Mouse (Mus musculus) liver, embryonic 14.5 days (tissue): Measurements from ENCODE around the gene Dgat2.

ENCODE experiments used
- CTCF ChIP-seq: IDR thresholded peaks from 2 replicates; pipeline ENCODE4 v1.5.1; 2016; ENCODE audit warnings: antibody characterized with exemption, low read depth, control low read depth
- EP300 ChIP-seq: IDR thresholded peaks from 2 replicates; pipeline ENCODE4 v1.6.1; 2016; ENCODE audit warnings: antibody characterized with exemption, low read depth

- TF ChIP-seq CTCF = no peak
- TF ChIP-seq EP300 = no peak
Measured at GRCm38 (mm10) chr7:99106714-99107270, 75.7 kb downstream of the Dgat2 start.
